Mouse (Mus musculus): ENCODE data around the gene Zfp335.

Gene Zfp335

DNA sequence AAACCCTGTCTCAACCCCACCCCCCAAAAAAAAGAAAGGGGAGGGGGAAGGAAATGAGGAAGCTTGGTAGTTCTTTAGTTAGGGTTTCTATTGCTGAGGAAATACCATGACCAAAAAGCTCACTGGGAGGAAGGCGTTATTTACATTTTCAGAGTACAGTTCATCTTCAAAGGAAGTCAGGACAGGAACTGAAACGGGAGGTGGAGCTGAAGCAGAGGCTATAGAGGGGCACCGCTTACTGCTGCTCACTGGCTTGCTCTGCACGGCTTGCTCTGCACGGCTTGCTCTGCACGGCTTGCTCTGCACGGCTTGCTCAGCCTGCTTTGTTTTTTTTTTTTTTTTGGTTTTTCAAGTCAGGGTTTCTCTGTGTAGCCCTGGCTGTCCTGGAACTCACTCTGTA, 43.1 kb downstream of the Zfp335 start:
- no peak for TF ChIP-seq GATA4 (IDR thresholded peaks at IDR 0.05; ENCODE audit: insufficient replicate concordance, low read length)

- no peak for TF ChIP-seq GATA4 (IDR thresholded peaks at IDR 0.05; ENCODE audit: insufficient replicate concordance, low read length)
These were observed 44.0 kb downstream of the Zfp335 start for GRCm38 (mm10) chr2:164867566-164867965.

GRCm38 (mm10) chr2:164866741-164867551, 44.6 kb downstream of the Zfp335 start:
- TF ChIP-seq GATA4 (IDR thresholded peaks at IDR 0.05; ENCODE audit: insufficient replicate concordance, low read length), result no peak; the same call in 1 of the 2 replicates

DNA sequence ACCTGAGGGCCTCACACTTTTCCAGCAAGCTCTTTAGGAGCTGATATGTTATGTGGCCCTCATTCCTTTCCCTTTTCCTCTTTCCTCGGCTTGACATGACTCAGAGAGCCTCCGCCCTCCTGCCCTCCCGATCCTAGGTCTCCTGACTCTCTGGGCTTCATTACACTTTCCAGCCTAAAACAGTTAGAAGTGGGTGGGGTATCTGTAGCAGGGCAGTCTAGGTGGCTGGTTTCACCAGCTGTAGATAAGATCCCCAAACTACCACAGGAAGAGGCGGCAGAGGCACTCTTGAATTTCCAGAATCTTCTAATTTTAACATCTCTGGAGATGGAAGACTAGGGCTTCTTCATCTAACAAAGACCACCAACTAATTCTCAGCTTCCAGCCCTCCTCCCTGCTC, 47.0 kb downstream of the Zfp335 start:
- TF ChIP-seq GATA4 (IDR thresholded peaks at IDR 0.05; ENCODE audit: insufficient replicate concordance, low read length), result no peak

- TF ChIP-seq GATA4 (IDR thresholded peaks at IDR 0.05; ENCODE audit: insufficient replicate concordance, low read length), result no peak
These were observed 49.2 kb downstream of the Zfp335 start for GRCm38 (mm10) chr2:164862179-164862861.

DNA sequence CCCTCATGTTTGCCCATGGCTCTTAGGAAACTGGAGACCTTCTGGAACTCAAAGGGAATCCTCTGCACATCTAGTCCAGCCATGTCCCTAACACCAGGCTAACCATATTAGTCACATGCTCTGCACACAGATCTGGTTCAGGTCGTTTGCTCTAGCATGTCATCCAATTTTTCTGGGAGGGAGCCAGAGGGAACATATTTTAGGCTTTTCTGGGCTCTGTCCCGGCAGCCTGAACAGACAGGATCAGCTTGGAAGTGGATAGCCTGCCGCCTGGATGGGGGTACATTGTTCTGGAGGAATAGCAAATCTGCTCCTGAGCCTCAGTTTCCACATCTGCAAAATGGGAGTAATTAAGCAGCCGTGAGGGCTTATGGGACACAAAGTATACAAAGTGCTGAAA, 50.5 kb downstream of the Zfp335 start:
- no peak for TF ChIP-seq GATA4 (IDR thresholded peaks at IDR 0.05; ENCODE audit: insufficient replicate concordance, low read length)

- no peak for TF ChIP-seq GATA4 (IDR thresholded peaks at IDR 0.05; ENCODE audit: insufficient replicate concordance, low read length)
These were observed 51.7 kb downstream of the Zfp335 start for GRCm38 (mm10) chr2:164859640-164860432.

DNA sequence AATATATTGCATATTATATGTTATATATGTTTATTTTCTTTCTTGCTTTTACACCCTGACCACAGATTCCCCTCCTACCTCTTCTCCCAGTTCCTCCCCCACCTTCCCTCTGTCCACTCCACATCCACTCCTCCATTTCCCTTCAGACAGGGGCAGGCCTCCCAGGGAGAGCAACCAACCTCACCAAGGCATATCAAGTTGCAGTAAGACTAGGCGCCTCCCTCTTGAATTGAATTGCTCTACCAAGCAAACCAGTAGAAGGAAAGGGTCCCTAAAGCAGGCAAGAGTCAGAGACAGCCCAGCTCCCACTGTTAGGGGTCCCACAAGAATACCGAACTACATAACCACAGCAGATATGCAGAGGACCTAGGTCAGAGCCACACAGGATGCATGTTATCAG, 52.4 kb downstream of the Zfp335 start:
- no peak for TF ChIP-seq GATA4 (IDR thresholded peaks at IDR 0.05; ENCODE audit: insufficient replicate concordance, low read length)

DNA sequence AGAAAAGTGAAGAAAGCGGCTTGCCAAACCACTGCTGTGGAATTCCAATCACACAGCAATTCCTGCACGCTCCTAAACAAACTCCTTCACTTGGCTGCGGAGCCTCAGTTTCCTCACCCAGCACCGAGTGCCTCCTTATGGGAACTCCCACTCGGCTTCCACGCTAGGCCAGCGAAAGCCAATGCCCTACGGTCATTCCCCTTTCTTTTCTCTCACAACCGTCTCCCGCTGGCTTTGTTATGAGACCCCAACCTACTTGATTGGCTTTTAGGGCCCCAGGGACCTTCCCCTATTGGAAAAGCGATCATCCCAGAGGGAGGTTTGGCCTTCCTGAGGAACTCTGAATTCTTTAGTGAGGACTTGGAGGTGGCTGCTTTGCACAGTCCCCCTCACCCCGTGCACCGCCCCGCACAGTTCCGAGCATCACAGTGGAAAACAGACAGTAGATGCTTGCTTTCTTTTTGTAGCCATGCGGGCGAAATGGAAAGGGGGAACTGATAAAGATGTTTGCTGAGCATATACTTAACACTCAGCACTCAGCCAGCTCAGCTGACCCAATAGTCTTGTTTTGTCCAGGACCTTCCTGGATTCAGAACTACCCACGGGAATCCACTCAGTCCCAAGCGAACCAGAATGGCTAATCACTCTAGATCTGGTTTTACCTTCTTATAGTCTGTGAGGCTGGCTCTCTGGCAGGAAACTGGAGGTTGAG, 53.6 kb downstream of the Zfp335 start:
- TF ChIP-seq GATA4 (IDR thresholded peaks at IDR 0.05; ENCODE audit: insufficient replicate concordance, low read length), result no peak

- TF ChIP-seq GATA4 (IDR thresholded peaks at IDR 0.05; ENCODE audit: insufficient replicate concordance, low read length), result no peak
These were observed 54.3 kb downstream of the Zfp335 start, which contains the start of gene Pltp for GRCm38 (mm10) chr2:164857101-164857821. TSS of gene Pltp (minus strand) at chr2:164857711.

DNA sequence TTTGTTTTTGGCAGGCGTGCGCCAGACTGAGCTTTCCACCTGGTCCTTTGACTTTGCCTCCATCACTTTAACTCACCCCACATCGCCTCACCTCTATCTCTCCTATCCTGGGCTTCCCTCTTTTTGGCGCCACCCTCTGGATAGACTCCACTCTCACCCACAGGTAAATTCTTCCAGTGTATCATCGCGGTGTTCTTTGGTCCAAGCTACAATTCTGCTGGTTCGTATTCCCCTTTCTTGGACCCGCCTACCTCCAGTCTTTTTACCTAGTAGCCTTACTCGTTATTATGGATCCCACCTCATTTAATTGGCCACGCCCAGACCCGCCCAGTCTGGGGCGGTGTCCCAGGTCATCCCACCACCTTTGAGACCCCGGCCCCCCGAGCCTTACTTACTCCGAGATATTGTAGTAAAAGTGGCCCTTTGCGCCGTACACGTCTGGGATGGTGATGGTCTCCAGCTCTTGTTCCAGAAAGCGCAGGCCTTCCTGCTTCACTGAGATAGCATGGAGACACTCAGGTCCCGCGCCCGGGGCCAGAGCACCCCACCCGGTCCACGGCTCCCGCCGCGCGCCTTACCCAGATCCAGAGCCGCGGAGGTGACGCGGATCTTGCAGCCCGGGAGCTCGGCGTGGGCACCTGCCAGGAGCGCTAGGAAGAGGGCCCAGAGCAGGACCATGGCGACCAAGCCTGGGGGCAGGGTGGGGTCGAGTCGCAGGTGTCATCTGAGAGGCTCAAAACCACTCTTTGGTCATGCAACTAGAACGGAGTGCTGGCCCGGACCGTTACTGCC, 55.1 kb downstream of the Zfp335 start:
- no peak for TF ChIP-seq GATA4 (IDR thresholded peaks at IDR 0.05; ENCODE audit: insufficient replicate concordance, low read length)

- TF ChIP-seq GATA4 (IDR thresholded peaks at IDR 0.05; ENCODE audit: insufficient replicate concordance, low read length), result no peak
These were observed 61.5 kb downstream of the Zfp335 start for GRCm38 (mm10) chr2:164850061-164850460.

DNA sequence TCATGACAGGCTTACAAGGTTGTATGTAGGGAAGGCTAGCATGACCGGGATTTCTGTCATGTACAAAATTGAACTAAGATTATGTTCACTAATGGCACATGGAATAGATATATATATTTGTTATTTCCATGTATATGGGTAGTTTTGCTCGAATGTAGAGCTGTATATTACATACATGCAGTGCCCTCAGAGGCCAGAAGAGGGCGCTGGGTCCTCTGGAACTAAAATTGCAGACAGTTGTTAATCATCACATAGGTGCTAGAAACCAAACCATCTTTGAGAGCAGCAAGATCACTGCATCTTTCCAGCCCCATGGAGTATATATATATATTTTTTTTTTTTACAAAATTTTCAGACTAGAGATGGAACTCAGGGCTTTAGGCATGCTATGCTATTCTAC, 65.8 kb downstream of the Zfp335 start:
- TF ChIP-seq GATA4 (IDR thresholded peaks at IDR 0.05; ENCODE audit: insufficient replicate concordance, low read length), result no peak
